10 mouse cellular contexts compared by ENCODE assay signal in the genomic region with DNA sequence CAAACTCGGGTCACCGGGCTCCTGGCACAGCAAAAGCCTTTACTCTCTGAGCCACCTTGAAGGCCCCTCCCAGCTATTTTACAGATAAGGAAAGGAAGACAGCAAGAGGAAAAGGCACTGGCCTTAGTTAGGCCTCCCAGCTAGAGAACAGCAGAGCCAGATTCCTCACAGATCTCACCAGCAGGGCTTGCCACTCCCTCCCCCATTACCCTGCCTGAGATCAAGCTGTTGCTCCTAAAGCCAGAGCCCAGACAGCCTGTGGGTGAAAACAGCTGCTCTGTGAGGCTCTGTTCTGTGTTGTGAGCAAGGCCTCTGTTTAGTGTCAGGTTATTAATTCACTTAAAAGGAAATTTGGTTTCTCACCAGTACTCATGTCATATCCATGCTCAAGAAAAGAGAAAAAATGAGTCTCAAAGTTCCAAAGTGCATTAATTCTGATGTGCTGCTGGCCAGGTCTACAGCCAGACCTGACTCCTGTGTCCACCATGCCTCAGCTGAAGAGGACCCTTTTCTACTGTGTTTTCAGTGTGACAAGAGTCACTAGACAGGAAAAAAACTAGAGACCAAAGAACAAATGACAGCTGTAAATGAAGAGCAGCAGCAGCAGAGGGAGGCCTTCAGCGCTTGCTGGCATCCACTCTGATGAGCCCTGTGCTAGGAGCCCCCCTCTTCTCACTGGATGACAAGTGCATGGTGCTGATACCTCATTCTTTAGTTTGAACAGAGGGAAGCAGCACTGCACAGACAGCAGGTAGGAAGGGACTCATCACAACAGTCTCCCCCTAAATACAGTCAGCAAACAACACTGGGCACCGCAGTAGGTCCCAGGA. TPM values are rescaled to one million over a fixed set of nuclear protein-coding genes. Genes with fewer than 3 reads are reported as not detected.
DNase-seq lines count a peak whose midpoint lies in the region; ATAC-seq and TF ChIP-seq lines count a peak whose summit lies in the region.
"Had no signal": no experiment of that assay in that cellular context is flagged by ENCODE, and none has a peak within 500 bp of the region (broad histone marks: within the 10 kb centered on the region; RNA-seq: fewer than 3 reads in every experiment).

No protein-coding gene starts in this region.

- TF ChIP-seq EP300 in heart, postnatal 0 days (IDR thresholded peaks at IDR 0.05; ENCODE audit: low read depth) = no peak

- no peaks in the 10 kb centered on the region for H3K9me3 ChIP-seq in hindbrain, embryonic 13.5 days
- no peaks in the 10 kb centered on the region for H3K9me3 ChIP-seq in hindbrain, embryonic 10.5 days
- no peaks in the 10 kb centered on the region for H3K9me3 ChIP-seq in heart, postnatal 0 days (replicated peaks; ENCODE audit: control insufficient read depth, low read length)
- H3K9me3 ChIP-seq: G1E; megakaryocyte, embryonic 14.5 days had no signal

- 83% methylated on average over 4 of the region's 4 CpGs for WGBS in hindbrain, embryonic 13.5 days
- 88% methylated on average over 4 of the region's 4 CpGs for WGBS in hindbrain, embryonic 10.5 days
- WGBS in heart, postnatal 0 days = 55% methylated on average over 4 of the region's 4 CpGs

- TF ChIP-seq CTCF in heart, postnatal 0 days (IDR thresholded peaks at IDR 0.05; ENCODE audit: low read depth) = no peak

- DNase-seq in hindbrain, embryonic 10.5 days (ENCODE audit: low spot score) = no peak
- peak; percentile 15 for DNase-seq in ZHBTc4 (ENCODE audit: low read depth, low spot score)
- DNase-seq in heart, postnatal 0 days (ENCODE audit: low spot score) = no peak
- DNase-seq in lung, postnatal 36 days = peak; percentile 30
- no peak for DNase-seq in spleen, adult 18-20 months
- no peak for DNase-seq in ovary, adult 18-20 months (ENCODE audit: low spot score)
- no peak for DNase-seq in cerebellum, adult 11-12 months

- H3K4me1 ChIP-seq in hindbrain, embryonic 13.5 days (replicated peaks) = peaks cover 25% of the 10 kb centered on the region
- H3K4me1 ChIP-seq in hindbrain, embryonic 10.5 days (replicated peaks) = peaks cover 31% of the 10 kb centered on the region
- H3K4me1 ChIP-seq in heart, postnatal 0 days (ENCODE audit: control insufficient read depth, insufficient read depth) = peaks cover 6% of the 10 kb centered on the region; the same call in 1 of the 2 replicates

- no peak overlapping the region for H3K9ac ChIP-seq in hindbrain, embryonic 13.5 days
- 0 out of 2 replicates have a peak overlapping the region, but pooled peaks have one; percentile 23 for H3K9ac ChIP-seq in heart, postnatal 0 days (replicated peaks; ENCODE audit: low read depth, low read length)

- H3K27me3 ChIP-seq in hindbrain, embryonic 13.5 days = no peaks in the 10 kb centered on the region
- H3K27me3 ChIP-seq in hindbrain, embryonic 10.5 days (ENCODE audit: insufficient read depth, poor library complexity, severe bottlenecking) = peaks cover 26% of the 10 kb centered on the region
- H3K27me3 ChIP-seq in heart, postnatal 0 days (ENCODE audit: control insufficient read depth, insufficient read depth, low read length) = no peaks in the 10 kb centered on the region

- ATAC-seq in hindbrain, embryonic 13.5 days (ENCODE audit: low FRiP score) = no peak; the same call in 1 of the 2 replicates
- ATAC-seq in heart, postnatal 0 days (ENCODE audit: insufficient read depth, low read depth) = no peak

- no peak overlapping the region for H3K4me2 ChIP-seq in hindbrain, embryonic 13.5 days
- H3K4me2 ChIP-seq in heart, postnatal 0 days (ENCODE audit: low read depth, low read length) = no peak overlapping the region

- H3K27ac ChIP-seq in hindbrain, embryonic 13.5 days = peak overlapping the region; percentile 58
- H3K27ac ChIP-seq in hindbrain, embryonic 10.5 days = no peak overlapping the region
- H3K27ac ChIP-seq in heart, postnatal 0 days (ENCODE audit: low read depth) = peak overlapping the region; percentile 30

- H3K4me3 ChIP-seq in hindbrain, embryonic 13.5 days = no peak overlapping the region
- H3K4me3 ChIP-seq in hindbrain, embryonic 10.5 days = no peak overlapping the region
- H3K4me3 ChIP-seq in heart, postnatal 0 days (ENCODE audit: low read depth, low read length) = no peak overlapping the region
- H3K4me3 ChIP-seq: megakaryocyte, embryonic 14.5 days had no signal

- H3K36me3 ChIP-seq in hindbrain, embryonic 13.5 days = peaks cover 34% of the 10 kb centered on the region
- H3K36me3 ChIP-seq in hindbrain, embryonic 10.5 days = no peaks in the 10 kb centered on the region
- no peaks in the 10 kb centered on the region for H3K36me3 ChIP-seq in heart, postnatal 0 days (replicated peaks; ENCODE audit: control insufficient read depth, insufficient read depth, low read length)
- H3K36me3 ChIP-seq: G1E had no signal

RNA-seq across cellular contexts. Expression of gene Ralgps1, which starts 55.8 kb away (rescaled TPM):
- polyA plus RNA-seq in hindbrain, embryonic 13.5 days (2015; fragmentation: Nextera tagmentation; extraction: Ambion mirVana) = 37.3 and 39.7 TPM in 2 replicates
- polyA plus RNA-seq in hindbrain, embryonic 10.5 days (2016; fragmentation: Nextera tagmentation; extraction: Ambion mirVana) = 7.5 and 12.2 TPM in 2 replicates
- 3.4 and 6.9 TPM in 2 replicates for total RNA-seq in heart, postnatal 0 days (2014; rRNA removed; ENCODE audit: low replicate concordance)
- 2.7 and 3.2 TPM in 2 replicates for polyA plus RNA-seq in heart, postnatal 0 days (2015; fragmentation: Nextera tagmentation; extraction: Ambion mirVana)

Comparison
In these comparisons a context has a peak if more than half of its experiments do, and no peak if none do; other contexts are left out.
1. DNase-seq: peak in ZHBTc4 (single experiment) and lung, postnatal 36 days (single experiment); none in hindbrain, embryonic 10.5 days (single experiment), heart, postnatal 0 days (single experiment), spleen, adult 18-20 months (0 of 2), ovary, adult 18-20 months (single experiment) and cerebellum, adult 11-12 months (single experiment).